Mouse (Mus musculus): ENCODE data around the gene Ube2cbp.

Gene Ube2cbp

DNA sequence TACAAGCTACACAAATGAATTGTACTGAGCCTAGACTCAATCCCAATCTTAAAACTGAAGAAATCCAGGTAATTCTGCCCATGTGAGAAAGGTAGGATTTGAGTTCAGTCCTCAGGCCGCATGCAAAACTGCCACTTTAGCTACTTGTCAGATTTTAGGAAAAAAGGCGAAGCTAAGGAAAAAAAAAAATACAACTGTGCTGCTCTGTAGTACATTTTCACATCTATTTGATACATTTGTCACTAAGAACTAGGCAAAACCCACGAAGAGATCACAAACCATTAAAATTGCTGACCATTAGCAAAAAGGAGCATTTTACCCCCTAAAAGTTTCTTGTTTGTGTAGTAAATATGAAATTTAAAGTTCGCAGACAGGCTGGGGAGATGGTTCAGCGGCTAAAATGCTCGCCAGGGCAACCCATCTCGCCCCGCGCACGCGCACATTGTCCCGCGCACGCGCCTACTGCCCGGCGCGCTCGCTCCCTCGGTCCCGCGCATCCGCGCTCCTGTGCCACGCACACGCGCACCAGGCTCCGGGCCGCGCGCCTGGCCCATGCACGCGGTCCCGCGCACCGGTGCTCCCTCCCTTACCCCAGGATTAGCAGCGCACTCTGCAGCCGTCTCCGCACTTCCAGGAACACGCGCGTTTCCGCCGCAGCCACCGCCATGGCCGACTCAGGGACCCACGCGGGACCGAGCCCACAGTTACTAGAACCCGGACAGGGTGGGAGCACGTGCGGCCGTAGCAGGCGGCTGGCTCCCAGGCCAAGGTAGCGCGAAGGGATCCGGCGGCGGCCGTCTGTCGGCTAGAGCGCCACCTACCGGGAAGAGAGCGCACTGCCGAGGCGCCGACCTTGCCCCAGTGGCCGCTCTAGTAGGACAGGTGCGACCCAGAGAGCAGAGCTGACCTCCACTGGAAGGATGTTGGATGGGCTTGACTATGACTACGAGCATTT is at the start of gene Ube2cbp:
TSS of gene Ube2cbp (minus strand) at position 800 of the 955 bp plus-strand sequence.
- peak; percentile 89 for DNase-seq (ENCODE audit: low read depth, low spot score)

DNA sequence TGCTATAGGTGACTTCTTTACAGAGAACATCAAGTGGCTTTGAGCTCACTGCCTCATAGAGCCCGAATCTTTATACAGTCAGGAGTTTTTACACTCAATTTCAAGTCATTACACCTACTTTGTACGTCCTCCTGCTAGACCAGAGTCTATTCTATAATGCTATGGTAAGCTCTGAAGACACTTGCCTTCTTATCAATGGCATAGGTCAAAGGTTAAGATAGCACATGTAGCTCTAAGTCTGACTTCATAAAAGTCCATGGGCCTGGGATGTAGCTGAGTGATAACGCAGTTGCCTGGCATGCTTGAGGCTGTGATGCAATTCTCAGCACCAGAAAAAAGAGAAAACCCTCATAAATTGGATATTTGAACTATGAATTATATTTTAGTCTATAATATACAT is 49.6 kb upstream of the Ube2cbp start:
- no peak for DNase-seq (ENCODE audit: low read depth, low spot score)

DNA sequence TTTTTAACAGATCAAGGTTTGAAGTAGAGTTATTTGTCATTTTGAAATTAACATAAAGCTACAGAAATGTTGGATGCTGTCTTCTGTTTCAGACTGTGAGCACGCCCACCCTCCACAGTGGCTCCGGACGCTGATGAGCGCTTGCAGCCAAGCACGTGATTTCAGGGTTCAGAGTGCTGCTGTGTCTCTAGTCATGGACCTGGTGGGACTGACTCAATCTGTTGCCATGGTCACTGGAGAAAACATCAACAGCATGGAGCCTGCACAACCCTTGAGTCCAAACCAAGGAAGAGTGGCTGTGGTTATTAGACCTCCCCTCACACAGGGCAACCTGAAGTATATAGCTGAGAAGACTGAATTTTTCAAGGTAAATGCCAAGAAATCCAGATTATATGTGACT is 49.0 kb upstream of the Ube2cbp start:
- no peak for DNase-seq (ENCODE audit: low read depth, low spot score)

DNA sequence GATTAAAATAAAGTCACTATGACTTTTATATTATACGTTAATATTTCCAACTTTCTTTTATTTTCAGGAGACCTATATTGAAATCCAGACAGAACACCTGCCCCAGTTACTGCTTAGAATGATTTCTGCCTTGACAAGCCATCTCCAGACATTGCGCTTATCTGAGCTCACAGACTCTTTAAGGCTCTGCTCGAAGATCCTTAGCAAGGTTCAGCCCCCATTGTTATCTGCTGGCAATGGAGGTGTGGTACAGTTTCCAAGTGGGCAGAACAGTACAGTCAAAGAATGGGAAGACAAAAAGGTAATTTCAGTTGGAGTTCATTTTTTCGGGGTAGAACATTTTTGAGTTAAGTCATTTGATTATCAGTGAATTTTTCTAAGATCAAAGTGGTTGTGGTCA is 42.7 kb upstream of the Ube2cbp start:
- DNase-seq (ENCODE audit: low read depth, low spot score), result no peak

DNA sequence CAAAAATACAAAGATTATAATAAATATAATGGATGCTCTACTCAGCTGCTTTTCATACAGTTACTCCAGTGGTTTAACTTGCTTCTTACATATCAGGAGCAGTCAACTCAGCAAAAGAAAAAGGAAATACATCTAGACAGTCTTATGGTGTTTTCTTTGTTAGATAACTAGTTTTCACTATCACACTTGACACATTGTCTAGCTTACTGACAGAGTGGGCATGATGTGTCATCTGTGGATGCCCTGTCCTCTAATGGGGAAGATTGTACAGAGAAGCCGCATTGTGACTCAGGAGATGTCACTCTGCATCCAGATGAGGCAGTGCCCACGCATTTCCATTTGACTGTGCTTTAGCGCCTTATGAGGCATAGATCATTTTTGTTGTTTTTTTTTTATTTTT is 34.3 kb upstream of the Ube2cbp start:
- DNase-seq (ENCODE audit: low read depth, low spot score), result no peak

DNA sequence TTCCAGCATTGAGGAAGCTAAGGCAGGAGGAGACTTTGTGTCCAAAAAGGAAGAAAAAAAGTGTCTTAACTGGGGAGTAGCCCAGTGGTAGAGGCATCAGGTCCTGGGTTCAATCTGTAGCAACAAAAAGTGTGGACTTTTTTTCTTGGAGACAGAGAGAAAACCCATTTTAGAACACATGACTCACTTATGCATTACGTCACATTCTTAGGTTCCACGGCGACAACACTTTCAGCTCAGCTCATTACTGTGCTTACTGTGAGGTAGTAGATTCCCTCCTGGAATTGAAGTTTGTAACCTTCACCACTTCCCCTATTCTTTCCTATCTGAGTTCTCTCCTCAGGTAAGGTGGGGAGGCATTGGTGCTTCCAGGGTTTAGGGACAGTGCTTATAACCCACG is 31.5 kb upstream of the Ube2cbp start:
- no peak for DNase-seq (ENCODE audit: low read depth, low spot score)

DNA sequence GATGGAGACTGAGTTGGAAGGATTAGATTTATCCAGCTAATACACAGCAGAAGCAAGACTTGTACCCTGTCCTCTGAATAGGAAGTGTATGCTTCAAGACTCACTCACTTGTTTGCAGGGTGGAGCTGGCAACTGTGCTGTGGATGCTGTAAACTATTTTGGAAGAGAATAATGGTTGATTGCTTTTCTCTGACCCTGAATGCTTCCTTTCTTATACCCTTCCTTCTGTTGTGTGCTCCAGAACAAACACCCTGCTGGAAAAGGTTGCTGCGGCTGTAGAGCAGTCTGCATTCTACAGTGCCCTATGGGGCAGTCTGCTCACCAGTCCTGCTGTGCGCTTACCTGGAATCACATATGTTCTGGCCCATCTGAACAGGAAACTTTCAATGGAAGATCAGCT is 27.0 kb upstream of the Ube2cbp start:
- no peak for DNase-seq (ENCODE audit: low read depth, low spot score)

DNA sequence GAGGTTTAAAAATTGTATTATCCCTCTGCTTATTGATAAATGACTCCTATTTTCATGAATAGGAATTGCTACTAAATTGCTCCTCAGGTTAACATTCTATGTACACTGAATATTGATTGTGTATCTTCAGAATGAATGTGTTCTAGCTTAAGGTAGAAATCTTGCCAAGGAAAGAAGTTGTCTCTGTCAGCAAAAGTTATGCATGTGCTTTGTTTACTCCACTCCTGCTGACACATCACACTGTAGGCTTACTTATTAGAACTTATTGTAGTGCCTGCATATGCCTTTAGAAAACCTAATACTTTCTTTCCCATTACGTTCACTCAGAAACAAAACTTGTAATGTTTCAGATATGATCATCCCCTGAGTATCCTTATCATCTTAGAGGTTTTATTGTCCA is 17.5 kb upstream of the Ube2cbp start:
- no peak for DNase-seq (ENCODE audit: low read depth, low spot score)

DNA sequence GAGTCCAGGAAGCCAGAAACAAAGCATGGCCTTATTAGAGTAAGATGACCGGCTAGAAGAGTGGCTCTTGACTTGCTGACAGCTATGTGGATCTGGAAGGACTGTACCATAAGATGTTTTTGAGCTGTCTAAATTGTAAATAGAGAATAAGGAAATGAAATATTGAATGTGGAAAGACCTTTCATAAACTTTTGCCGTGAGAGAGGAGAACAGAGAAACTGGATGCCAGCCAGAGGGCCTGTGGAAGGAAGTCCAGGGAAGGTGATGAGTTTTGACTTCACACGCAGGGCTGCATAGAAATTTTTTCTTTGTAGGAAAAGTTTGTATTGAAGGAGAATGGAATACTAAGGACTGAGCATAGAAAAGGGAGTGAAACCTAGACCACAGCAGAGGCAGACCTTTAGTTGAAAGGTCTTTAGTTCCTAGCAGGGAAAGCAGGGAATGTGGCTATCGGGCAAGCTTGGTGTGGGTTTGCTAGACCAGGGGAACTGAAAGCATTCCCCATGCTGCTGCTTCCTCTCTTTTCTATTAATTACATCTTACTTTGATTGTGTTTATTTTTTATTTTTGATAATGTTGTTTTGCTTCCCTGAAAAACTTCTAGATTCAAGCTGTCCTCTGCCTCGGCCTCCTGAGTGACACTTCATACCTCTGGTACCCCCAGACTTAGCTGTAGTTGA is 13.8 kb upstream of the Ube2cbp start:
- no peak for DNase-seq (ENCODE audit: low read depth, low spot score)

DNA sequence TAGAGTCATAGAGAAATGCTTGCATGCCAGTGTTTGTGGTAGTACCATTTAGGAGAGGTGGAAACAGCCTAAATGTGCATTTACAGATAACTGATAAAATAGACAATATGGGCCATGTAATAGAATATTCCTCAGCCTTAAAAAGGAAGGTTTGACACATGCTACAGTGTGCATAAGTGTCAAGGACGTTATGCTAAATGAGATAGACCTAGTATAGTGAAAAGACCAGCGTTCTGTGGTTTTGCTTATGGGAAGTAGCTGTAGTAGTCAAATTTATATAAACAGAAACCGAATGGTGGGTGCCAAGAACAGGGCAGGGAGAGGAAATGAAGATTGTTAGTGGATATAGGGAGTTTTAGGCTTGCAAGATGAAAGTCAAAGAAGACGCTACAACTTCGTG is 12.0 kb upstream of the Ube2cbp start:
- DNase-seq (ENCODE audit: low read depth, low spot score), result no peak

DNA sequence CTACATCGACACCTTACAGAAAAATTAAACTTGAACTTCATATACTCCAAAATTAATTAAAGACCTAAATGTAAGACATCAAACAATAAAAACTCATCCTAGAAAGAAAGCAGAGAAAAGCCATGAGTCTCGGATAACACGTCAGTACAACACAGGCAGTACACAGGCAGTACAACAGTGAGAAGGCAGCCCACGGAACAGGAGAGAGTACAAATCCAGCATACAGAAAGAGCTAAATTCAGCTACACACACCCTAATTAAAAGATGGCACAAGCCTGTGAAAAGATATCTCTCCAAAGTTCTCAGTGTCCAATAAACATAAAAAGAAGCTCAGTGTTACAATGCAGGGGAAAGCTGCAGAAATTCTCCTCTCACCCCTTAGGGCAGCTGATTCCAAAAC is 11.2 kb upstream of the Ube2cbp start:
- DNase-seq (ENCODE audit: low read depth, low spot score), result no peak

DNA sequence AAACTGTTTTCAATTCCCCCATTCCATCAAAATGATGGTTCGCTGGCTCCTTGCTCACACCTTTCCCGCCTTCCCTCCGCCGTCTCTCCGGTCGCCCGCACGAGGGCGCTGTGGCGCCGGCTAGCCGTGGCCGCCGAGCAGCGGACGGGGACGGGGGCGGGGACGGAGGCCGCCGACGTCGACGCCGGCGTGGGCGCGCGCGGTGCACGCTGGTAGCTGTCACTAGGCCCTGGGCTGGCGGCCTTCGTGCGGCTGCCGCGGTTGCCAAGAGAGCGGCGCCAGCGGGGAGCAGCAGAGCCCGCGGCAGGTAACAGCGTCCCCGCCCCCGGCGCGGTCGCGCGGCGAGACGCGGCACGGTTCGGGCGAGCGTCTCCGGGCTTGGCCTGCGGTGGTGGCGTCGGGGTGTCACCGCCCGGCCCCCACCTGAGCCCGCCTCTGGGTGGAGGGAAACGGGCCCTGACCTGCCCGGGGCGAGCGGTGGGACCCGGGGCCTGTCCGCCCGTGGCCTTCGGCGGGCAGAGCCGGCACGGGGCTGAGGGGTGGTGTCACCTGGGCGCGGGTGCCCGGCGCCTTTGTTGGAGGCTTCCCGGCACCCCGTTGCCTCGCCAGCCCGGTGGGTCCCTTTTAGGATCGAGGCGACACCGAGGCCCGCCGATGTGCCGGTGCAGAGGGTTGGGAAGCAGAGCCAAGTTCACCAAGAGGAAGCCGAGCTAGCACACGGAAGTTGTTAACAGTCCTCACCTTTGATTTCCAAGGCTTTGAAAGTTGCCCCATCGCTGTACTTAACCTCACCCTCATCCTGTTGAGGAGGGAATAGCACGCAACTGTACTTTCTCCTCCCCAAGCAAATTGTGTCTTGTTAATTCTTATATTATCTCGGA is 2.5 kb upstream of the Ube2cbp start, which contains the start of gene Dop1a:
TSS of gene Dop1a (plus strand) at position 165 of the 881 bp plus-strand sequence.
- DNase-seq (ENCODE audit: low read depth, low spot score), result peak; percentile 96

DNA sequence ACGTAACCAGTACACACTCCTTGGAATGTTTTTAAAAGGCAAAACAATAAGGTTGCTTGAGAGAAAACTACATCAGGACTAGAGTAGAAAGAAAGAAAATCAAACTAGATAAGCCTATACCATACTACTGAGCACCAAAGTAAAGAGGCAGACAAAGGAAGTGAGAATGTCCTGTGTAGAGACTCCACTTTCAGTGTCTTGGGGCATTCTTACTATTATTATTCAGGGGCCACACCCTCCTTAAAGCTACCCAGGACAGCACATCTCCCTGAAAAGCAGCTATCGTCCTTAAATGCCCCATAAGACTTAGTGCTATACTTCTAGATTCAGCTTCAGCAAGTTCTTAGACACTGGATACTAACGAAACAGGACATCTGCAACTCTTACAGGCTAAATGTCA is 11.1 kb downstream of the Ube2cbp start:
- no peak for DNase-seq (ENCODE audit: low read depth, low spot score)

DNA sequence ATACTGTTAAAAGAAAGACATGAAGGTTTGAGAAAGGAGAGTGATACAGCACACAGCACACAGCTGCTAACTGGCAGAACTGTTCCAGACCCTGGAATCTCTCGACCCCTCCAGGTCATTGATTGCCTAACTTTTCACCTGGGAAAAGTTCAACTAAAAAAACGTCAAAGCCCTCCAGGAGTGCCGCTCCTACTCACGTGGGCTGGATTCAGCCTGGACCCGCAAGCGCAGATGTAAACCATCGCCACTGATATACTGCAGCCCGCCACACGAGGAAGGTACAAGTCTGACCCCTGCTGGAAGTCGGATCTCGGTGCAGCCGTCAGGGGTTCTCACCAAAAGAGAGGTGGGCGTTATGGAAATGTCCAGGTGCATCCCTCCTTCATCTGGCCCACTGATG is 13.1 kb downstream of the Ube2cbp start:
- peak; percentile 57 for DNase-seq (ENCODE audit: low read depth, low spot score)

DNA sequence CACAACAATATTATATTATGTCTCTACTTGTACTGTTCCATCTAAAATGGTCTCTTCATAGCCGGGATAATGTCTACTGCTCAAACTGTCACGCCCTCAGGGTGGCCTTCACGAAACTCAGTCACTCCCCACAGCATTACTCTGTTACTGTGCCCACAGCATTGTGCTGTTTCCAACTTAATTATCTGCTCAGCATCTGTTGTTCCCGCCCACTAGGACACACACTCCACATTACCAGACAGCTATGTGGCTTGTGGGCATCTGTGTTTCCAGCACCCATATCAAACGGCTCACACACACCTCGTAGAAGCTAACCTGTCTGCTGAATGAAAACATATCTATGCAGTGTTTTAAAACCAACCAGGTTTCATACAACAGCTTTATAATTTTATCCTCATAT is 13.7 kb downstream of the Ube2cbp start:
- DNase-seq (ENCODE audit: low read depth, low spot score), result no peak

DNA sequence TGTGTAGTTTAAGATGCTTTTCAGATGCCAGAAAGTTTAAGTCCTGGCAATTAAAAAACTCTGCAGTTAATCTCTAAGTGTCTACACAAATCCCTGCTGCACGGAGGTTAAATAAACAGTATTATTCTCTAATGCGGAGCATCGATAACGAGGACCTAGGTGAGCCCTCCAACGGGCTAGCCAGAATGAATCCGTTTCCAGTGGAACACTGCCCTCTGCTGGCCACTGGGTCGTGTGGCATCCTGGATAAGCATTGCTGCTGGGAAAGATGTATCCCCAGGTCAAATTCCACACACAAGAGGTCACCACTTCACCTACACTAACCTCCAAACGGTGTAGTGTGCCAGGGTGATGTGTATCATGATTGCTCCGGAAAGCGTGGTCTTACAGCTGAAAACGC is 15.2 kb downstream of the Ube2cbp start:
- DNase-seq (ENCODE audit: low read depth, low spot score), result peak; percentile 54

DNA sequence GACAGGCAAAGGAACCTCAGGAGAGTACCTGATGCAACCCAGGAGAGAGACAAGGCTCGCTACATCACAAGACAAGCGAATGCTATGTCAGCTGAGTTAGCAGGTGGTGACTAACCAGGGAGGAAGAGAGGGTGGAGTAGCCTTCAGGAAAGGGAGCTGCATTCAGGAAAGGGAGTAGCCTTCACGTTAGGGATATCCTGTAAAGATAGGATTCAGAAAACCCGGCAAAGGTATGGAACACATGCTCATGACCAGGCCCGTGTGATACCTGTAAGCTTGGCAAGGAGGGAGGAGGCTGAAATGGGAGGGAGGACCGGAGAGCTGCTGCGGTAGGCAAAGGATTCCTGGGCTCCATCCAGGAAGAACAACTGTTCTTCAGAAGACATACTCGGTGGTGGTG is 17.3 kb downstream of the Ube2cbp start:
- DNase-seq (ENCODE audit: low read depth, low spot score), result no peak

DNA sequence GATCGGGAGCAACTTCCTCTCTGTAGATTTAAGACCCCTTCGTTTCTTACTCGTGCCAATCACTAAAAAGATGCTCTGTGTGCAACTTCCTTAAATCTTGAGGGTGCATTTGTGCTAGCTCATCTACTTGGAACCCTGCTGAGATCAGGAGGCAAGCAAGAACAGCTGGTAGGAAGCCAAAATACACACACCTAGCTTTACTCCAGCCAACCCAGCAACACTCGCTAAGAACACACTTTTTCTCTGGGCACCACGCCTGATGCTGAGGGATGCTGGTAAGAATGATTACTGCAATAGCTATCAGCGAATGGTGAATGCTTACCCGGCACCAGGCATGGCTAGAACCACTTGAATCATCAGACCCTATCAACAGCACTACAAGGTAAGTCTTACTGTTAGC is 17.9 kb downstream of the Ube2cbp start:
- no peak for DNase-seq (ENCODE audit: low read depth, low spot score)

DNA sequence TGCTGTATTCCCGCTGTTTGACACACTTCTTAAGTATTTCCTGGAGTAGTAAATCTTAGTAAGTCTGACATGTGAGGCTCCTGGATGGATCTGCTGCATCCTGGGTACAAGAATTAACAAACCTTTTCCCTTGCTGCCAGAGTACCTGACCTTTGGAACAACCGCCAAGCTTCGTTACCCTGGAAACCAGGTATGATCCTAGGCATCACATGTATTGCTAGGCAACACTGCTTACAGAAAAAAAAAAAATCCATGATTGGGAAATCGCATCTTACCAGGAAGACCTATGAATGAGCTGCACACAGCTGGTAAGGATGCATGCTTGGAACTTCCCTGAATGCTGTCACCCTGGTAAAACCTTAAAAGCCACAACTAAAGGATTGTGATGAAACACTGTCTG is 22.5 kb downstream of the Ube2cbp start:
- DNase-seq (ENCODE audit: low read depth, low spot score), result no peak

DNA sequence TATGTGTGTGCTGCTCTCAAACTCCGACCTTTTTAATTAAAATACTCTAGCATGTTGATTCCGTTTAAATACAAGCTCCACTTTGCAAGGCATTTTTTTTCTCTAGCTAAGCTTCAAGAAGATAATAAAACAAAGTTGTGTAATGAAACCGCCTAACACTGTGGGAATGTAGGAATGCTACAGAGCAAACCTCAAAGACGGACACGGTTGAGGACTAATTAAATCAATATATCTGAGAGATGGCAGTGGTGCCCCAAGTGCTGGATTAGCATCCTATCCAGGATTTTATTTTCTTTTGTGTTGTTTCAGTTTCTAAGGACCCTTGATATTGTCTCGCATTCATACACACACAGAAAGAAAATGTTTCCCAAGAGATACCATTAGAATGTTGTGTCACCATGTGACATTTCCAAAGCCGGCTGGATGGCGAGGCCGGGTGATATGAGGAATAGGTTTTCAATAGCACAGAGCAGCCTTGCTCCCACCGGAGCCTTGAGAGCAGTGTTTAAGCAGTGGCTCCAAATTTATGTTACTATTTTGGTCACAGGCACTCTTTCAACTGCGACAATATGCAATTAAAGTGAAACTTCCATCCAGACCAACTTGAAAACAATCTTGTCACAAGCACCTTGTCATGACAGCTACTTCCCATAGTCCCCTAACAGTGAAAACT is 26.3 kb downstream of the Ube2cbp start:
- no peak for DNase-seq (ENCODE audit: low read depth, low spot score)

DNA sequence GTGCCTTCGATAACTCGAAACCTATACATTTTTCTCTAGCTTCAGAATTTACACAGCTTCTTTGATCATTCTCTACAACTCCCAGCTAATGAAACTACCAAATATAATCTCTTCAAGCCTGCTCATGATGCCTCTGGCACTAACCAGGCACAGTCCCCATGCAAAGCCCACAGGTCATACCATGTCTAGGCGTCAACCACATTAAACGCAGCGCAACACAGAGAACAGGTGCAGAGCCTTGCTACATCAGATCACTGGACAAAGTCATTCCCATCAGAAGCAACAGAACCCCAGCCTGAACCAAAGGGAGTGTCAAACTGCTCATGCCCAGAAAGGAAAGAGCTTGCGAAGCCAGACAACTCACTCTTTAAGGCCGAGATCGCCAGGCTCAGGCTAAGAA is 28.1 kb downstream of the Ube2cbp start:
- DNase-seq (ENCODE audit: low read depth, low spot score), result no peak
